Mouse (Mus musculus) hindbrain, embryonic 15.5 days (tissue): ENCODE results near the gene Rsph4a. TPM values are rescaled to one million over a fixed set of nuclear protein-coding genes. Genes with fewer than 3 reads are reported as not detected.

ENCODE experiments used
- ATAC-seq: fragments of 200-750 bp; cut with Nextera tagmentation; 2 replicates; pipeline ENCODE4 v1.8.0; 2017; ENCODE audit warnings: low read depth, moderate number of reproducible peaks, moderate TSS enrichment; ENCODE audit not compliant: low FRiP score
- H3K27ac ChIP-seq: fragments of 300-500 bp; sonication (generic); replicated peaks from 2 replicates; pipeline ENCODE4 v1.5.1; 2015; ENCODE audit warnings: mild to moderate bottlenecking, inconsistent platforms
- H3K27me3 ChIP-seq: fragments of 300-500 bp; sonication (generic); 2 replicates; pipeline ENCODE4 v1.6.1; 2015; ENCODE audit warnings: control low read depth, inconsistent platforms
- H3K36me3 ChIP-seq: fragments of 300-500 bp; sonication (generic); 2 replicates; pipeline ENCODE4 v1.6.1; 2015; ENCODE audit warnings: control low read depth, inconsistent platforms
- H3K4me1 ChIP-seq: fragments of 300-500 bp; sonication (generic); replicated peaks from 2 replicates; pipeline ENCODE4 v1.6.1; 2015; ENCODE audit warnings: control low read depth, inconsistent platforms
- H3K4me2 ChIP-seq: fragments of 300-500 bp; sonication (generic); 2 replicates; pipeline ENCODE4 v1.6.1; 2015; ENCODE audit warnings: moderate library complexity, mild to moderate bottlenecking, inconsistent platforms
- H3K4me3 ChIP-seq: fragments of 300-500 bp; sonication (generic); 2 replicates; pipeline ENCODE4 v1.5.1; 2015; ENCODE audit warnings: mild to moderate bottlenecking, inconsistent platforms
- H3K9ac ChIP-seq: fragments of 300-500 bp; sonication (generic); 2 replicates; pipeline ENCODE4 v1.6.1; 2015; ENCODE audit warnings: inconsistent platforms
- H3K9me3 ChIP-seq: fragments of 300-500 bp; sonication (generic); 2 replicates; pipeline ENCODE4 v1.6.1; 2016; ENCODE audit warnings: control low read depth, inconsistent platforms
- WGBS: fragments of 180-500 bp; shearing (Covaris S2); methylation state at CpG from one replicate; pipeline ENCODE4 v1.1.7; 2015; 5-methylcytosine and 5-hydroxymethylcytosine counted together
- polyA plus RNA-seq: library from polyadenylated mRNA; unstranded; fragments of >200 nt; fragmentation: Nextera tagmentation; extraction: Ambion mirVana; gene quantifications from 2 replicates; pipeline ENCODE4 v1.2.1, GENCODE M21; 2015

Rsph4a gene
- polyA plus RNA-seq, 1 experiment from 2014 or later, result 1.9 TPM

GRCm38 (mm10) chr10:33950803-33951583 lies 46.1 kb downstream of the Rsph4a start, which contains the start of gene Zup1:
TSS of gene Zup1 (minus strand) at chr10:33951269.
- Histone ChIP-seq H3K4me1 (peaks cover 28% of the 10 kb centered on the region), H3K9me3 (no peaks in the 10 kb centered on the region), H3K27me3 (no peaks in the 10 kb centered on the region), H3K4me2 (peak within 1 kb of the TSS; percentile 78), H3K27ac (peak within 1 kb of the TSS; percentile 72), H3K9ac (peak within 1 kb of the TSS; percentile 85), H3K4me3 (peak within 1 kb of the TSS; percentile 84), H3K36me3 (peaks cover 10% of the 10 kb centered on the region)
- ATAC-seq, result peak; percentile 98
- WGBS, result 4% methylated on average over 42 of the region's 42 CpGs

GRCm38 (mm10) chr10:33952509-33952908 lies 47.6 kb downstream of the Rsph4a start:
- 76% methylated on average over 3 of the region's 3 CpGs for WGBS
- Histone ChIP-seq H3K4me2 (no peak overlapping the region), H3K27ac (no peak overlapping the region), H3K4me1 (peaks cover 24% of the 10 kb centered on the region), H3K9me3 (no peaks in the 10 kb centered on the region), H3K27me3 (no peaks in the 10 kb centered on the region), H3K9ac (no peak overlapping the region), H3K36me3 (peaks cover 10% of the 10 kb centered on the region), H3K4me3 (no peak overlapping the region)
- no peak for ATAC-seq

Other genes with a start within 250 kb of the Rsph4a start
- not detected in 2 replicates for gene Sult3a2, start 118.4 kb upstream of the Rsph4a start, polyA plus RNA-seq
- gene Sult3a1, start 47.4 kb upstream of the Rsph4a start, polyA plus RNA-seq, result not detected in 2 replicates
- gene Zup1, start 46.2 kb downstream of the Rsph4a start, polyA plus RNA-seq, result 19.7 and 19.9 TPM in 2 replicates
- 118 and 121 TPM in 2 replicates for gene Rwdd1, start 114.5 kb downstream of the Rsph4a start, polyA plus RNA-seq
- gene Trappc3l, start 132.5 kb downstream of the Rsph4a start, polyA plus RNA-seq, result 0.25 TPM in 1 of 2 replicates, not detected in the other
- not detected in 2 replicates for gene Calhm4, start 139.2 kb downstream of the Rsph4a start, polyA plus RNA-seq
- gene Calhm5, start 191.4 kb downstream of the Rsph4a start, polyA plus RNA-seq, result 0.71 and 0.83 TPM in 2 replicates
- gene Calhm6, start 222.9 kb downstream of the Rsph4a start, polyA plus RNA-seq, result 0.91 and 1.0 TPM in 2 replicates